Mouse (Mus musculus) limb, embryonic 15.5 days (tissue): Measurements from ENCODE around the gene Ctrl. TPM values are rescaled to one million over a fixed set of nuclear protein-coding genes. Genes with fewer than 3 reads are reported as not detected.
A peak's percentile ranks its signal among the peaks of the same experiment; 100 is the strongest.

Experiments
- ATAC-seq: fragments of 200-750 bp; cut with Nextera tagmentation; 2 replicates; pipeline ENCODE4 v1.8.0; 2017; ENCODE audit warnings: low read depth, moderate TSS enrichment; ENCODE audit not compliant: insufficient number of reproducible peaks, low FRiP score, low TSS enrichment
- H3K27ac ChIP-seq: fragments of 300-500 bp; sonication (generic); 2 replicates; pipeline ENCODE4 v1.5.1; 2015; ENCODE audit warnings: moderate library complexity, mild to moderate bottlenecking, inconsistent platforms
- H3K27me3 ChIP-seq: fragments of 300-500 bp; sonication (generic); 2 replicates; pipeline ENCODE4 v1.6.1; 2015; ENCODE audit warnings: inconsistent platforms
- H3K36me3 ChIP-seq: fragments of 300-500 bp; sonication (generic); 2 replicates; pipeline ENCODE4 v1.6.1; 2015; ENCODE audit warnings: inconsistent platforms
- H3K4me1 ChIP-seq: fragments of 300-500 bp; sonication (generic); 2 replicates; pipeline ENCODE4 v1.6.1; 2015; ENCODE audit warnings: inconsistent platforms
- H3K4me2 ChIP-seq: fragments of 300-500 bp; sonication (generic); 2 replicates; pipeline ENCODE4 v1.6.1; 2015; ENCODE audit warnings: mild to moderate bottlenecking, inconsistent platforms
- H3K4me3 ChIP-seq: fragments of 300-500 bp; sonication (generic); 2 replicates; pipeline ENCODE4 v1.5.1; 2015; ENCODE audit warnings: mild to moderate bottlenecking, inconsistent platforms
- H3K9ac ChIP-seq: fragments of 300-500 bp; sonication (generic); 2 replicates; pipeline ENCODE4 v1.6.1; 2015; ENCODE audit warnings: inconsistent platforms
- H3K9me3 ChIP-seq: fragments of 300-500 bp; sonication (generic); 2 replicates; pipeline ENCODE4 v1.6.1; 2016; ENCODE audit warnings: inconsistent platforms
- WGBS: fragments of 180-500 bp; shearing (Covaris S2); methylation state at CpG from one replicate; pipeline ENCODE4 v1.1.7; 2015; 5-methylcytosine and 5-hydroxymethylcytosine counted together
- polyA plus RNA-seq: library from polyadenylated mRNA; unstranded; fragments of >200 nt; fragmentation: Nextera tagmentation; extraction: Ambion mirVana; gene quantifications from 2 replicates; pipeline ENCODE4 v1.2.1, GENCODE M21; 2015

The Ctrl gene
- polyA plus RNA-seq, 1 experiment from 2014 or later: 0.96 TPM

DNA sequence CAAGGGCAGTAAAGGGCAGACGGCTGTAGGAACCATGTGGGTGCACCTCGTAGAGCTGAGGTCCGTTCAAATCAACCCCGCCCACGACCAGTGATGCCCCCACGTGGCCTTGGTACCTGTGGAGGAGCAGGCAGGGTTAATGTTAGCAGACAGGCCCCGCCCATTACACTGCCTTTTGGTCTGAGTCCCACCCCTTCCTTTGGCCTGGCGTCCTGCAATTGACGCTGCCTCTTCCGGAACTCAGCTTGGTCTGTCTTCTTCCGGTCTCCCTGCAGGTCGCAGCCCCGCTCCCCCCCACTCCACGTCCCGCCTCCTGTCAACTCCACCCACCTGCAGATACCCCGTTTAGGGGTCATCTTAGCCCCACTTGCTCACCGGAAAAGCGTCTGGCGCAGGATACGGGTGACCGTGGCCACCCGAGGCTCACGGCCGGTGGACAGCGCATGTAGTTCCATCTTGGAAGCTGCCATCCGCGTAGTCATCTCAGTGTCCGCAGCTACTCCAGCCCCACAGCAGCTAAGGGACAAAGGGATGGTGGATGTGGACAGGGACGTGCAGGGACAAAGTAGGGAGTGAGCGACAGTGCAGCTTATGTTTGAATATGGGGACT lies 3.3 kb upstream of the Ctrl start:
- Histone ChIP-seq H3K4me1 (peaks cover 25% of the 10 kb centered on the region), H3K36me3 (peaks cover 41% of the 10 kb centered on the region), H3K9ac (peak overlapping the region; percentile 65), H3K27ac (peak overlapping the region; percentile 79), H3K4me2 (peak overlapping the region; percentile 93), H3K27me3 (no peaks in the 10 kb centered on the region), H3K9me3 (no peaks in the 10 kb centered on the region), H3K4me3 (peak overlapping the region; percentile 67)
- WGBS: under 1% methylated on average over 30 of the region's 30 CpGs
- ATAC-seq: peak; percentile 82

DNA sequence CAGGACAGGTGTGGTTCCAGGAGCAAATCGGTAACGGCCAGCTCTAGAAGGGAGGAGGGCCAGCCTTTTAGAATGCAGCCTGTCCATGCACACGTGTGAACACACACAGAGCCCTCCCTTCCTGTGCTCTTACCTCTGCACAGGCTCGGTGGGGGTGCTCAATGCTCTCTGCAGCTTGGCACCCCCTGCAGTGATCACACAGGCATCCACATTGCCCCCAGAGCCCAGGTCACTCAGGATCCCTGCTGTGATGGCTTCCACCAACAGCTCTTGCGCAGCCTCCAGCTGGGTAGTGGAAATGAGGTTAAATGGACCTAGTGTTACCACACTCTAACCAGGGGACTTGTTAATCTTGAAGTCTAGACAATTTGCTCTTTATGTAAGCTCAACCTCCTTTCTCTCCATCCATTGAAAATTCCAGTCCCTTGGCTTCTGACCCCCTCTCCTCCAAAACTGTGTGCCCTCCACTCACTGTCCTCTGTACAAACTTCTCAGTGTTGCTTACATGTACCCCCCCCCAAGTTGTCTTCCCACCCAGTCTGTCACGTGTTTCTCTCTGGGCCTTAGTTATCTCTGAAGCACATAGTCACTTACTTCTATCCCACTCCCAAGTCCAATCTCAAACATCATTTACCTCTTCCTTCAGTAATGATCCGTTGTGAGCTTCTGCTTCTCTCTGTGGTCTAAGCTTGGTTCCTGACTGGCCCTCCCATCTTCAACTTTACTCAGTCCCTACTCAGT lies 2.4 kb upstream of the Ctrl start:
- WGBS: 23% methylated on average over 7 of the region's 7 CpGs
- ATAC-seq: no peak

DNA sequence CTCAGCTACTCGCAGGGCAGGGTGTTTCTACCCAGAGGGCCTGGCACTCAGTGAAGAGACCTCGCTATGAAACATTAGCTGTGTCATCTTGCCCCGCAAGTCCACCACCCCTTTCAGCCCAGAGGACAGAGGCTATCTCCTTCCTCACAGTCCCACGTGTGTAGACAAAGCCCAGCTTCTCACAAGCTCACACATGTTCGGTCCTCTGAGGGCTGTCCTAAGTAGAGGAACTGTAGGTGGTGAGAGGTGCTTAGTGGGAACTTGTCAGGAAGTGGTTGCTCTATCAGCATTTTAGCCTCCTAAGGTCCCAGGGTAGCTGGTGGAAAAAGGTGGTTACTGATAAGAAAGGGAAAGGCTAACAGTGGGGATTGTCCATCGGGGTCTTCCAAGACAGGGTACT lies 1.4 kb upstream of the Ctrl start:
- no peak for ATAC-seq
- Histone ChIP-seq H3K4me2 (no peak overlapping the region), H3K36me3 (peaks cover 42% of the 10 kb centered on the region), H3K4me1 (peaks cover 27% of the 10 kb centered on the region), H3K9me3 (no peaks in the 10 kb centered on the region), H3K9ac (no peak overlapping the region), H3K27ac (0 out of 2 replicates have a peak overlapping the region, but pooled peaks have one; percentile 79), H3K27me3 (no peaks in the 10 kb centered on the region), H3K4me3 (no peak overlapping the region)
- 71% methylated on average over 6 of the region's 6 CpGs for WGBS

More for the DNA sequence above, 2.4 kb upstream of the Ctrl start:
- no peaks in the 10 kb centered on the region for H3K9me3 ChIP-seq
- peak overlapping the region; percentile 79 for H3K27ac ChIP-seq
- H3K9ac ChIP-seq: peak overlapping the region; percentile 47; the same call in 1 of the 2 replicates
- peaks cover 25% of the 10 kb centered on the region for H3K4me1 ChIP-seq
- H3K4me2 ChIP-seq: peak overlapping the region; percentile 93
- peaks cover 41% of the 10 kb centered on the region for H3K36me3 ChIP-seq
- peak overlapping the region; percentile 67 for H3K4me3 ChIP-seq
- no peaks in the 10 kb centered on the region for H3K27me3 ChIP-seq

DNA sequence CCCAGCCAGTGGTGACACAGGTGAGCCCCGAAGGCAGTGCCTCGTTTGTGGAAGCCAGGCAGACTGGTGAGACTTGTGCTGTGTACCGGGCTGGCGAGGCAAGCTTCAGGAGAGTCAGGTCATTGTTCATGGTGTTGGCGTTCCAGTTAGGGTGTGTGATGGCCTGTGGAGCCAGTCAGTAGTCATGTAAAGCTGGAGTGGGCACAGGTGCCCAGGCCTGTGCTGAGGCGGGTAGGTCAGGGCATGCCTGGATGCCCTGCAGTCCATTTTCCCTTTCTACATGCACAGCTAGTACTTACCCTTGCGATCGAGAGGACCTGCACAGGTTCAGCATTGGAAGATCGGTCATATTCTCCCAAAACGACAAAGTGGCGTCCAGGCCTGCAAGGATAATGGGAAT lies 1.1 kb downstream of the Ctrl start:
- H3K9ac ChIP-seq: no peak overlapping the region
- H3K36me3 ChIP-seq: peaks cover 44% of the 10 kb centered on the region
- H3K27ac ChIP-seq: no peak overlapping the region
- no peak overlapping the region for H3K4me3 ChIP-seq
- no peak for ATAC-seq
- no peaks in the 10 kb centered on the region for H3K9me3 ChIP-seq
- WGBS: 87% methylated on average over 11 of the region's 11 CpGs
- H3K4me1 ChIP-seq: peaks cover 17% of the 10 kb centered on the region
- no peak overlapping the region for H3K4me2 ChIP-seq
- H3K27me3 ChIP-seq: no peaks in the 10 kb centered on the region

DNA sequence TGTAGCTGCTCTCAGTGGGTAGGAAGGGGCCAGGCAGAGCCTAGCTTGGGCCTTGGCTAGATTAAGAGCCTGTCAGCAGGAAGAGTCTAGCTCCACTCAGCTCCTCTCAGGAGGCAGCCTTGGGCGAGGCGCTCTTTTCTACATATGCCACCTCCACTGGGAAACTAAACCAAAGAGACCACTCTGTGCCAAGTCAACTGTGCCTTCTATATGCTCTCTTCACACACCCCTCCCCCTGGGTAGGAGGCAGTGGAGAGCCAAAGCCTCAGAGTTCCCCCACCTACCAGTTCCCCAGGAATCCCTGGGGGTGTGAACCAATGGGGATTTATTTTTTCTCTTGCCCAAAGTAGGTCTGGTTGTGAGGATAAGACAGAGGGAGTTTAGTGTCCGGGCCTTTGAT lies 2.4 kb downstream of the Ctrl start:
- Histone ChIP-seq H3K9me3 (no peaks in the 10 kb centered on the region), H3K4me1 (peaks cover 11% of the 10 kb centered on the region), H3K27ac (no peak overlapping the region), H3K9ac (no peak overlapping the region), H3K36me3 (peaks cover 54% of the 10 kb centered on the region), H3K4me2 (no peak overlapping the region), H3K27me3 (no peaks in the 10 kb centered on the region), H3K4me3 (no peak overlapping the region)
- WGBS: 95% methylated on average over 3 of the region's 3 CpGs
- no peak for ATAC-seq

DNA sequence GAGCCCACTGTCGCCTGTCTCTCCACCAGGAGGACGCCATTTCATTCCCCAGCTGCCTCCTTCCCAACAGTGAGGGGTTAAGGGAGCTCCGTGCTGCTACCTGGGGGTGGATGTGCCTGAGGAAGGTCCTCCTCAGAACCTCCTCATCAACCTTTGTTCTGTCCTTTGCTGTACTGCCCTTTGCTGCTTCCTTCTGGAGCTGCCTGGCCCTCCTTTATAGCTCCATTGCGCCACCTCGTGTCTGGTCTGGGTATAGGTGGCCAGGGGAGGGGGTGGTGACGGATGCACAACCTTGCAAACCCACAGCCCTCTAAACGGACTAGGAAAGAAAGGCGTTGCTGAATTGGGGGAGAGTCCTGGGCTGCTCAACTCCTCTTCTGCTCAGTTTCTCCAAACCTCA lies 3.1 kb downstream of the Ctrl start:
- Histone ChIP-seq H3K36me3 (peaks cover 56% of the 10 kb centered on the region), H3K27me3 (no peaks in the 10 kb centered on the region), H3K9ac (0 out of 2 replicates have a peak overlapping the region, but pooled peaks have one; percentile 7), H3K27ac (no peak overlapping the region), H3K4me2 (no peak overlapping the region), H3K4me3 (no peak overlapping the region), H3K9me3 (no peaks in the 10 kb centered on the region), H3K4me1 (peaks cover 5% of the 10 kb centered on the region; the same call in 1 of the 2 replicates)
- WGBS: 26% methylated on average over 8 of the region's 8 CpGs
- no peak for ATAC-seq

DNA sequence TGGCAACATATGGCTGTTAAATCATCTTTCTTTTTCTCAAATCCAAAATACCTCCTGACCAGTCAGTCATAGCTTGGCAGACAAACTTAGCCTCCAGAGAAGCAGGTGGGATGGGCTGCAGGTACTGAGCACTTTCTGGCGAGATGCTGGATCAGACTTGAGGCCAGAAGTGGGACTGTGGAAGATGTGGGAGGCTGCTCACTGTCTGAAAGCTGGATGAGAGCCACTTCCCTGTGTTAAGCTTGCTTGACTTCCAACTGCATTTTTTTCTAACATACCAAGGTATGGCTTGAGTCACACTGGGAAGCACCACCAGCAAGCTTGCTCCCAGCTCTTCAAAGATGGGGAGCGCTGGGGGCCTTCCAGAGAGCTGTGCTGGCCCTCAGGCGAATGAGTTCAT lies 8.5 kb downstream of the Ctrl start:
- H3K4me2 ChIP-seq: no peak overlapping the region
- no peaks in the 10 kb centered on the region for H3K4me1 ChIP-seq
- no peak overlapping the region for H3K27ac ChIP-seq
- no peak overlapping the region for H3K9ac ChIP-seq
- no peaks in the 10 kb centered on the region for H3K27me3 ChIP-seq
- ATAC-seq: no peak
- WGBS: 74% methylated on average over 3 of the region's 3 CpGs
- no peak overlapping the region for H3K4me3 ChIP-seq
- H3K9me3 ChIP-seq: no peaks in the 10 kb centered on the region
- H3K36me3 ChIP-seq: peaks cover 38% of the 10 kb centered on the region

DNA sequence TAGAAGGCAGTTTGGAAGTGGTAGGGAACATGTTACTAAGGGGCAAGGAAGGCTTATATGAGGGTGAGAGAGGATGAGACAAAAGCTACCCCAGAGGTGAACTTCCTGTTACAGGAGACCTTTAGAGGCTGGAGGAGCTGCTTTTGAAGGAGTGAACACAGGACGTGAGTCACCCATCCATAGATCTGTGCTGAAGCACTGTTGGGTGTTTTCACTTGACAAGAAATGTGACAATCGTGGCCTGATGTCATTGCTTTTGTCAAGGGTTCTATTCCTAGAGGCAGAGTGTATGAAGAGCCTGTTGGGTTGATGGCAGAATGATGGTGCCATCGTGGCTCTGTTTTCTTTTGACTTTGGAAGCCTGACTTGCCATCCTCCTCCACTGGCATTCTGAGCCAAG lies 14.3 kb downstream of the Ctrl start:
- Histone ChIP-seq H3K27ac (no peak overlapping the region), H3K9ac (no peak overlapping the region), H3K4me1 (no peaks in the 10 kb centered on the region), H3K36me3 (peaks cover 48% of the 10 kb centered on the region), H3K9me3 (no peaks in the 10 kb centered on the region), H3K4me2 (no peak overlapping the region), H3K27me3 (no peaks in the 10 kb centered on the region), H3K4me3 (no peak overlapping the region)
- 83% methylated on average over 3 of the region's 3 CpGs for WGBS
- ATAC-seq: no peak

DNA sequence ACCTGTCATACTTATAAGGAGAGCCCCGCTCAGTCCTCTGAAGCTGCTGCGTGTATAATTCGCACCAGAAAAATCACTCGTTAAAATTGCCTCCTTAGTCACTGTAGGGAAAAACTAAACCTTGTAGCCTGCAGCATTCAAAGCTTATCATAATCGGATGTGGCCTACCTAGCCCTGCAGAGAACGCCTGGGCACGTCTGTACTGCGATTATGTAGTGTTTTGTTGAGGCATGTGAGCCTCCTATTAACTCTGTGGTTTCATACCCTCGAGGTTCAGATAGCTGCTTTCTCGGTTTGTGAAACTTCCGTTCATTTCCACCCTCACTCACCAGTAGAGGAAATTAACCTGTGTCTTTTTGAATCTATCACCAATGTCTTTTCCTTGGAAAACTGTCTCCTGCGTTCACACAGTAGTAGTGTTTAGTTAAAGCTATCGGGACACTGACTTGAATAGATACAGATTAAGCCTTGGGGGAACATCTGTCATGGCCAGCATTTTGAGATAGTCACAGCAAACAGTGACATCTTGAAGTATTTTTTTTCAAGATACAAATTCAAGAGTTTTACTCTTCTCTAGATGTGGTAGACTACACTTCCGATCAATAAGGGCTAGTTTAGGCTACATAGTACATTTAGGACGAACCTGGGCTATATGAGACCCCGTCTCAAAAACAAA lies 32.6 kb downstream of the Ctrl start:
- 29% methylated on average over 16 of the region's 16 CpGs for WGBS

DNA sequence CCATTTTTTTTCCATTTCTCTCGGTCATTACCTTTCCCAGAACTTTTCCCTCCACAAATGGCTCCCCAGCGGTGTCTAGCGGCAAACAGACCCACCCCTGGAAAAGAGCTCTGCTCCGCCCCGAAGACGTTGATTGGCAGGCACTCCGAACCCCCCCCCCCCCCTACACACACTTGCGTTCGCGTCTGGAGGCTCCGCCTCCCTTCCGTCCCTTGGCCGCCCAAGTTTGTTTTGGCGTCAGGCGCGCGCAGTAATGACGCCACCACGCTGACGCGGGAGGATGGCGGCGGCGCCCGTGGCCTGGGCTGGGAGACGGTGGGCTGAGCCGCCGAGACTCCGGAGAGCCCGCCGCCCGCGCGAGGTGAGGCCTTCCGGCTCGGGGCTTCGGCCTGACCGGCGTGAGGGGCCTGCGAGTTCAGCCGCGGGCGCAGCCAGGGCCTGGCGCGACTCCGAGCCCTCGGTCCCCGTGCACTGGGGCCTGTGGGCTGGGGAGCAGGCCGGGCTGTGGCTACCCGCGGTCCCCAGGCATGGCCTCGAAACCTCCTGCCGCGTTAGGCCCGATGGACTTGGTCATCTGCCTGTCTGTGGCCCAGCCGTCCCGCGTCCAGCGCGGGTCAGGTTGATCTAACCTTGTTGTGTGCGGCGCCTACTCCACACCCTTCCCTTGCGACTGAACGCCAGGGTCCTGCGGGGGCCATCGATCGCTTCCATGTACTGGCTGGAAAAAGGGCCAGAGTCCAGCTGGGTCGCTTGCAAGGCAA lies 33.3 kb downstream of the Ctrl start, which contains the start of gene Pskh1:
TSS of gene Pskh1 (plus strand) at position 262 of the 761 bp plus-strand sequence.
- peak within 1 kb of the TSS; percentile 94 for H3K27ac ChIP-seq
- peak; percentile 88 for ATAC-seq
- peaks cover 11% of the 10 kb centered on the region for H3K4me1 ChIP-seq
- H3K36me3 ChIP-seq: peaks cover 9% of the 10 kb centered on the region; the same call in 1 of the 2 replicates
- peak within 1 kb of the TSS; percentile 100 for H3K9ac ChIP-seq
- no peaks in the 10 kb centered on the region for H3K9me3 ChIP-seq
- peak within 1 kb of the TSS; percentile 62 for H3K4me2 ChIP-seq
- no peaks in the 10 kb centered on the region for H3K27me3 ChIP-seq
- peak within 1 kb of the TSS; percentile 95 for H3K4me3 ChIP-seq
- WGBS: under 1% methylated on average over 68 of the region's 68 CpGs

More for the DNA sequence above, 32.6 kb downstream of the Ctrl start:
- Histone ChIP-seq H3K4me1 (peaks cover 11% of the 10 kb centered on the region), H3K9ac (peak overlapping the region; percentile 100), H3K4me3 (peak overlapping the region; percentile 95), H3K27ac (peak overlapping the region; percentile 94), H3K27me3 (no peaks in the 10 kb centered on the region), H3K36me3 (0 out of 2 replicates have a peak, but pooled peaks cover 6% of the 10 kb centered on the region), H3K4me2 (peak overlapping the region; percentile 62), H3K9me3 (no peaks in the 10 kb centered on the region)
- ATAC-seq: no peak

DNA sequence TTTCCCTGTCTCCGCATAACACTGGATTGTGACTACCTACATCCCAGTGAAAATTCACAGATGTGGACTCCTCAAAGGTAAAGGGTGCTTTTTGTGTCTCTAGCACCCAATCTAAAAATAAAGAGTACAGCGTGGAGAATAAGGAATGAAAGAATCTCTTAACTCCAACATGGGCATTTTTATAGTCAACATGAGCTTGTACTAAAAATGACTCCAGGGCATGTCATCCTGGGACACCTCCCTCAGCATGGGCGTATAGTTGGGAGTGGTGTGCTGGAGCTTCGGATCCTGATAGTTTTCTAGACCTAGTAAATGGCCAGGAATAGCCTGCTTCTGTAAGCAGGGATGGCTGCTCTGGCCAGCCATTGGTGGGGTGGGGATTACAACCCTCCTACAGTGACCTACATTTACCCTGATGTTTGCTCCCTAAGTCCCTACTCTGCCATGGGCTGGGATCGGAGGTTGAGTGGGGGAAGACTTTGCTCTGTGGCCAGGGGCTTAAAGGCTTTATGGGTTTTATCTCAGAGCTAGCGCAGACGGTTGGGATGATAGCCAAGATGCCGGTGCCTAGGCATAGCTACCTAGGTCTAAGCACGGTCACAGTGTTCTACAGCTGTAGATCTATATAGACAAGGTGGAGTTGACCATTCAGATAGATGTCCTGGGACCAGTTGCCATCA lies 35.7 kb downstream of the Ctrl start:
- 76% methylated on average over 9 of the region's 9 CpGs for WGBS
- no peak for ATAC-seq
- no peak overlapping the region for H3K9ac ChIP-seq
- no peak overlapping the region for H3K27ac ChIP-seq
- no peak overlapping the region for H3K4me3 ChIP-seq
- no peak overlapping the region for H3K4me2 ChIP-seq
- H3K4me1 ChIP-seq: peaks cover 16% of the 10 kb centered on the region
- no peaks in the 10 kb centered on the region for H3K9me3 ChIP-seq
- no peaks in the 10 kb centered on the region for H3K27me3 ChIP-seq
- peaks cover 25% of the 10 kb centered on the region for H3K36me3 ChIP-seq
